Mouse (Mus musculus) neural tube, embryonic 10.5 days (tissue): ENCODE measurements at regions not wholly inside any gene's neighbourhood (a gene's known extent, or its start where the extent isn't known, plus 50 kb on each side); places are given as distances from the start of the nearest gene placed in this dataset.

Experiments used
- DNase-seq: peaks from one replicate; pipeline ENCODE4 v3.0.0-alpha.2; 2017; ENCODE audit warnings: low spot score; ENCODE audit errors: extremely low spot score

DNA sequence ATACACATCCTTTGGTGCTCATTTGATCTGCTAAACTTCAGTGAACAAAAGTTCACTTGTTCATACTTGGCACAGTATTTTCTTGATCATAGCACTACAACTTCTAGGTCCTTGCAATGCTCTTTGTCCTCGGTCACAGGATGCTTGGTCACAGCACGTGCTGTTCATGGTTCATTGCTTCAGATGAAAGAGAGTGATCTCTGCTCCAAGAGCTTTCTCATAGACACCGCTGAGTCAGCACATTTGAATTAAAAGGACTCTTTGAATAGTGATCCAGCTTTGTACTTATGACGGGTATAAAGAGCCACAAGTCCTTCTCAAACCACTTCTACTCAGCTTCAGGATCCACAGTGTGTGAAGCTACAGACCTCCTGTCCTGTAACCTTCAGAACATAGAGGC lies 649.3 kb upstream of the Arrdc4 start:
- peak; percentile 15 for DNase-seq

DNA sequence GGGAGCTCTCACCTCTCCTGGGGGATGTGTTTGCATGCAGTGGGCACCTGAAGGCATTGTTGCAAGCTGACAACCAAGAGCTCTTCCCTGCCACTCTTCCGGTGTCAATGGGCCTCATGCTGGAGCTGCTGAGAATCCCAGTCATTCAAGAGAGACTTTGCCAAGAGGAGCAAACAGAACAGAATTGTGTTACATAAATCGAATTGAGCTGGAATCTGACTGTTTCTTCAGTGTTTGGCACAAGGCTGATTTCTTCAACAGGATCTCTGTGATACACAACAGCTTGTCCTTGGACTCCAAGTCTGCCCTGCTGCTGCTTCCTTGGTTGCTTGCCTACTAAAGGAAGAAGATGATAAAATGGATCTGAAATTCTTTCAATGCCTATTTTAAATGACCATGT lies 647.8 kb upstream of the Arrdc4 start:
- DNase-seq, result no peak
